Mouse (Mus musculus) hindbrain, embryonic 13.5 days (tissue): ENCODE measurements around the gene G6pdx. TPM values are rescaled to one million over a fixed set of nuclear protein-coding genes. Genes with fewer than 3 reads are reported as not detected.
A peak's percentile ranks its signal among the peaks of the same experiment; 100 is the strongest.

Experiments
- ATAC-seq: fragments of 200-750 bp; cut with Nextera tagmentation; 2 replicates; pipeline ENCODE4 v1.8.0; 2017; ENCODE audit warnings: moderate TSS enrichment; ENCODE audit not compliant: low FRiP score
- H3K27ac ChIP-seq: fragments of 300-500 bp; sonication (generic); 2 replicates; pipeline ENCODE4 v1.5.1; 2015; ENCODE audit warnings: inconsistent platforms, mild to moderate bottlenecking, moderate library complexity
- H3K27me3 ChIP-seq: fragments of 300-500 bp; sonication (generic); 2 replicates; pipeline ENCODE4 v1.6.1; 2015; ENCODE audit warnings: mild to moderate bottlenecking, inconsistent platforms
- H3K36me3 ChIP-seq: fragments of 300-500 bp; sonication (generic); 2 replicates; pipeline ENCODE4 v1.6.1; 2015; ENCODE audit warnings: mild to moderate bottlenecking, inconsistent platforms
- H3K4me1 ChIP-seq: fragments of 300-500 bp; sonication (generic); replicated peaks from 2 replicates; pipeline ENCODE4 v1.6.1; 2015; ENCODE audit warnings: inconsistent platforms
- H3K4me2 ChIP-seq: fragments of 300-500 bp; sonication (generic); 2 replicates; pipeline ENCODE4 v1.6.1; 2015; ENCODE audit warnings: inconsistent platforms, mild to moderate bottlenecking, moderate library complexity
- H3K4me3 ChIP-seq: fragments of 300-500 bp; sonication (generic); 2 replicates; pipeline ENCODE4 v1.5.1; 2015; ENCODE audit warnings: mild to moderate bottlenecking, inconsistent platforms
- H3K9ac ChIP-seq: fragments of 300-500 bp; sonication (generic); 2 replicates; pipeline ENCODE4 v1.6.1; 2015; ENCODE audit warnings: mild to moderate bottlenecking, inconsistent platforms
- H3K9me3 ChIP-seq: fragments of 300-500 bp; sonication (generic); 2 replicates; pipeline ENCODE4 v1.6.1; 2016; ENCODE audit warnings: inconsistent platforms
- WGBS: fragments of 180-500 bp; shearing (Covaris S2); methylation state at CpG from one replicate; pipeline ENCODE4 v1.1.7; 2015; 5-methylcytosine and 5-hydroxymethylcytosine counted together
- polyA plus RNA-seq: library from polyadenylated mRNA; unstranded; fragments of >200 nt; fragmentation: Nextera tagmentation; extraction: Ambion mirVana; gene quantifications from 2 replicates; pipeline ENCODE4 v1.2.1, GENCODE M21; 2015

The G6pdx gene
- polyA plus RNA-seq, 1 experiment from 2014 or later, result 49.9 TPM

GRCm38 (mm10) chrX:74392535-74393443, 36.2 kb downstream of the G6pdx start, which contains the start of the genes Fam3a and Ikbkg:
TSS of gene Fam3a (minus strand) at chrX:74393272.
TSS of gene Ikbkg (plus strand) at chrX:74393290.
- Histone ChIP-seq H3K9me3 (no peaks in the 10 kb centered on the region), H3K4me2 (peak within 1 kb of the TSS; percentile 65), H3K27ac (peak within 1 kb of the TSS; percentile 88), H3K4me1 (peaks cover 7% of the 10 kb centered on the region), H3K9ac (peak within 1 kb of the TSS; percentile 78), H3K36me3 (no peaks in the 10 kb centered on the region), H3K4me3 (peak within 1 kb of the TSS; percentile 51), H3K27me3 (no peaks in the 10 kb centered on the region)
- peak; percentile 100 for ATAC-seq
- WGBS, result 22% methylated on average over 30 of the region's 30 CpGs

GRCm38 (mm10) chrX:74388153-74388552, 40.8 kb downstream of the G6pdx start:
- no peak for ATAC-seq
- H3K36me3 ChIP-seq, result peaks cover 19% of the 10 kb centered on the region
- peaks cover 7% of the 10 kb centered on the region for H3K4me1 ChIP-seq
- H3K4me3 ChIP-seq, result no peak overlapping the region
- no peak overlapping the region for H3K27ac ChIP-seq
- no peaks in the 10 kb centered on the region for H3K27me3 ChIP-seq
- H3K4me2 ChIP-seq, result no peak overlapping the region
- no peaks in the 10 kb centered on the region for H3K9me3 ChIP-seq
- no peak overlapping the region for H3K9ac ChIP-seq

- no peak overlapping the region for H3K4me2 ChIP-seq
- H3K27ac ChIP-seq, result no peak overlapping the region
- no peak overlapping the region for H3K4me3 ChIP-seq
- 81% methylated on average over 2 of the region's 2 CpGs for WGBS
- peaks cover 19% of the 10 kb centered on the region for H3K36me3 ChIP-seq
- H3K9me3 ChIP-seq, result no peaks in the 10 kb centered on the region
- no peak overlapping the region for H3K9ac ChIP-seq
- no peaks in the 10 kb centered on the region for H3K4me1 ChIP-seq
- H3K27me3 ChIP-seq, result no peaks in the 10 kb centered on the region
- no peak for ATAC-seq
Measured at GRCm38 (mm10) chrX:74384451-74384850, 44.5 kb downstream of the G6pdx start.

DNA sequence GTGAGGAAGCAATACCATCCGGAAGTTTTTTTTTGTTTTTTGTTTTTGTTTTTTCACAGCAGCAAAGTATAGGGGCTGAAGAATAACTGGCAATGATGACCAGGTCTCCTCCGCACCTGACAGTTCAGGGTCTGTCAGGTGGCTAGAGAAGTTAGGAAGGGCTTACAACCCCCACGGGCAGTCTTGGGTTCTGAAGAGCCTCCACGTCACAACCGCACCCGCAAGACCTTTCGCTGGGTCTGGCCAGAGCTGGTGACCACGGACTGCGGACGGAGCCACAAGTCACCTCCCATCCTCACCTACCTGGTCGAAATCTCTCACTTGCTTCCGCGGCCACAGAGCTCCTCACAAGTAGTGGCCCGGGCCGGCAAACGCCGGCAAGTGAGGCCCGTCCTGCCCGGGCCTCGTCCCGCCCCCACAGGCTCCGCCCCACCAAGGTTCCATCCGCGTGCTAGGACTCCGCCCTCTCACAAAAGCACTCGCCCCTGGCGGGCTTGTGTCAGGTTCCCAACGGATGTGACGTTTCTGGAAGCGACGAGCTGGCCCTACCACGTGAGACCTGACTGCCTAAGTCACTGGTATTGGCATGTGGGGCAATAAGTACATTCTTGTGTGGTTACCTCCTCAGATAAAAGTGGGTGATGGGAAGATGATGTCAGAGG, 56.0 kb downstream of the G6pdx start, which contains the start of the genes Ubl4a and Slc10a3:
Ubl4a (minus strand) TSS at position 331 of the 662 bp plus-strand sequence.
Slc10a3 (minus strand) TSS at position 462 of the 662 bp plus-strand sequence.
- peak within 1 kb of the TSS; percentile 43 for H3K4me3 ChIP-seq
- H3K9me3 ChIP-seq, result no peaks in the 10 kb centered on the region
- no peaks in the 10 kb centered on the region for H3K27me3 ChIP-seq
- WGBS, result 20% methylated on average over 32 of the region's 32 CpGs
- H3K27ac ChIP-seq, result no peak within 1 kb of the TSS
- H3K4me2 ChIP-seq, result peak within 1 kb of the TSS; percentile 62
- H3K4me1 ChIP-seq, result peaks cover 9% of the 10 kb centered on the region; the same call in 1 of the 2 replicates
- no peaks in the 10 kb centered on the region for H3K36me3 ChIP-seq
- peak within 1 kb of the TSS; percentile 65 for H3K9ac ChIP-seq
- ATAC-seq, result peak; percentile 92

DNA sequence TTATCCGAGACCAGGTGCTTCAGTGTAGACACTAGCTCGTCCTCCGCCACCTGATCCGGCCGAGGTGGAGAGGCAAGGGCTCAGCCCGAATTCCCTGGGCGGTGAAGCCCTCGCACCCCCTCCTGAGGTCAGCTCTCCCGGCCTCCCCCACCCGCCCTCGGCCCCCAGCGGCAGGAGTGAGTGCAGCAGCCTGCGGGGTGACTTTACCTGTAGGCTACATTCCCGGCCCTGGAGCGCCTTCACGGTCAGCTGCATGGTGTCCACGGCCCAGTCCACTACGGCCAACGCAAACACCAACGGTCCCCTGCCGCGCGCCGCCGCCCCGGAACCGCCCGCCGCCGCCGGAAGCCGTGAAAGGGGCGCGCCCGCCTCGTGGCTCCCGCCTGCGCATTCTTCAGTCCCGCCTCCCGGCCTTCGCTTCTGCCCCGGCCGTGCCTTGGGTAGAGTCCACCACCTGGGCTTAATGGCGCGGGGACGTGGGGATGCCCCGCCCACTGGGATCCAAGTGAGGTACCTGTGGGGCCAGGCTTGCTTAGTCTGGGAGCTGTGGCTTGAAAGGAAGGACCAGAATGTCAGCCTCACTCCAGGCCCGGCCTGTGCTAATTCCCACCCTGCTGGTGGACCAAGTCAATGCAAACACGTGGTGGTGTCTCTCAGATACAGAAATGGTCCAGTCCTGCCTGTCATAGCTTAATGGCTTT, 60.6 kb downstream of the G6pdx start:
- Histone ChIP-seq H3K4me2 (peak overlapping the region; percentile 65), H3K9ac (peak overlapping the region; percentile 82), H3K9me3 (no peaks in the 10 kb centered on the region), H3K4me3 (peak overlapping the region; percentile 59), H3K36me3 (no peaks in the 10 kb centered on the region), H3K27me3 (no peaks in the 10 kb centered on the region), H3K27ac (peak overlapping the region; percentile 80), H3K4me1 (peaks cover 21% of the 10 kb centered on the region)
- peak; percentile 78 for ATAC-seq
- WGBS, result 15% methylated on average over 25 of the region's 49 CpGs

DNA sequence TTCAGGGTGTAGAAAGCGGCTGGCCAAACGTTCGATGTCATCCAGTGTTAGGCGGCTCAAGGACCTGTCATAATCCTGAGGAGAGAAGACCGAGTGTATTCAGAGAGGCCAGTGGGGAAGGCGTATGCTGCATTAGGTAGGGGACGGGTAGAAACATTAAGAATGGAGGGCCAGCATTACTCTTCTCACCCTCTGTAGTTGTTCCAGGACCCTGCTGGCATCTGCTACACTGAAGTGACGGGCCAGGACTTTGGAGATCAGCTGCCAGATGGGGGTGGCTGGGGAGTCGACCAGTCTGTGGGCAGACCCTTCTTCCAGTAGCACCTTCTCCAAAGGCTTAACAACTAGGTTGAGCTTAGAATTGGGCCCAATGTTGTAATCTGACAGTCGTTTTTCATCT, 61.5 kb downstream of the G6pdx start:
- Histone ChIP-seq H3K36me3 (no peaks in the 10 kb centered on the region), H3K9me3 (no peaks in the 10 kb centered on the region), H3K9ac (peak overlapping the region; percentile 82), H3K4me3 (peak overlapping the region; percentile 59), H3K27ac (peak overlapping the region; percentile 80; the same call in 1 of the 2 replicates), H3K4me2 (peak overlapping the region; percentile 65), H3K27me3 (no peaks in the 10 kb centered on the region), H3K4me1 (peaks cover 19% of the 10 kb centered on the region)
- ATAC-seq, result 0 out of 2 replicates have a peak, but pooled peaks have one; percentile 6
- 68% methylated on average over 10 of the region's 10 CpGs for WGBS

Other genes starting within 250 kb of the G6pdx start
- gene Flna, start 179.4 kb downstream of the G6pdx start, polyA plus RNA-seq, result 88.8 and 111 TPM in 2 replicates
- gene Emd, start 174.5 kb downstream of the G6pdx start, polyA plus RNA-seq, result 16.9 and 18.3 TPM in 2 replicates
- gene Rpl10, start 158.4 kb downstream of the G6pdx start, polyA plus RNA-seq, result 532 and 538 TPM in 2 replicates
- 86.8 and 91.5 TPM in 2 replicates for gene Taz, start 147.3 kb downstream of the G6pdx start, polyA plus RNA-seq
- gene Dnase1l1, start 146.9 kb downstream of the G6pdx start, polyA plus RNA-seq, result 3.6 and 5.2 TPM in 2 replicates
- gene Atp6ap1, start 132.1 kb downstream of the G6pdx start, polyA plus RNA-seq, result 218 and 223 TPM in 2 replicates
- gene Gdi1, start 124.2 kb downstream of the G6pdx start, polyA plus RNA-seq, result 963 and 1,001 TPM in 2 replicates
- 58.2 and 59.1 TPM in 2 replicates for gene Fam50a, start 116.2 kb downstream of the G6pdx start, polyA plus RNA-seq
- 51.1 and 53.9 TPM in 2 replicates for gene Plxna3, start 100.1 kb downstream of the G6pdx start, polyA plus RNA-seq
- gene Lage3, start 75.6 kb downstream of the G6pdx start, polyA plus RNA-seq, result 79.4 and 79.8 TPM in 2 replicates
- gene Ubl4a, start 56.0 kb downstream of the G6pdx start, polyA plus RNA-seq, result 61.6 and 64.0 TPM in 2 replicates
- gene Slc10a3, start 55.8 kb downstream of the G6pdx start, polyA plus RNA-seq, result 8.2 and 8.5 TPM in 2 replicates
- 36.3 and 36.5 TPM in 2 replicates for gene Fam3a, start 35.9 kb downstream of the G6pdx start, polyA plus RNA-seq
- gene Ikbkg, start 35.9 kb downstream of the G6pdx start, polyA plus RNA-seq, result 15.4 and 18.8 TPM in 2 replicates
- not detected in 2 replicates for gene Gm6880, start 52.2 kb upstream of the G6pdx start, polyA plus RNA-seq
- not detected in 2 replicates for gene Olfr1326-ps1, start 145.7 kb upstream of the G6pdx start, polyA plus RNA-seq
- gene Olfr1325, start 163.5 kb upstream of the G6pdx start, polyA plus RNA-seq, result not detected in 2 replicates
- gene Gm5640, start 216.4 kb upstream of the G6pdx start, polyA plus RNA-seq, result 0.18 and 0.21 TPM in 2 replicates